Mouse (Mus musculus) c-Kit-positive CD71-positive TER-119-positive erythroid progenitor cells, embryonic 14.5 days (primary cell): ENCODE data around the gene Mrpl37.
A peak's percentile ranks its signal among the peaks of the same experiment; 100 is the strongest.

Source experiments
- DNase-seq: peaks from one replicate; pipeline ENCODE4 v3.0.0-alpha.2; 2013; ENCODE audit warnings: low spot score

Mrpl37 gene

DNA sequence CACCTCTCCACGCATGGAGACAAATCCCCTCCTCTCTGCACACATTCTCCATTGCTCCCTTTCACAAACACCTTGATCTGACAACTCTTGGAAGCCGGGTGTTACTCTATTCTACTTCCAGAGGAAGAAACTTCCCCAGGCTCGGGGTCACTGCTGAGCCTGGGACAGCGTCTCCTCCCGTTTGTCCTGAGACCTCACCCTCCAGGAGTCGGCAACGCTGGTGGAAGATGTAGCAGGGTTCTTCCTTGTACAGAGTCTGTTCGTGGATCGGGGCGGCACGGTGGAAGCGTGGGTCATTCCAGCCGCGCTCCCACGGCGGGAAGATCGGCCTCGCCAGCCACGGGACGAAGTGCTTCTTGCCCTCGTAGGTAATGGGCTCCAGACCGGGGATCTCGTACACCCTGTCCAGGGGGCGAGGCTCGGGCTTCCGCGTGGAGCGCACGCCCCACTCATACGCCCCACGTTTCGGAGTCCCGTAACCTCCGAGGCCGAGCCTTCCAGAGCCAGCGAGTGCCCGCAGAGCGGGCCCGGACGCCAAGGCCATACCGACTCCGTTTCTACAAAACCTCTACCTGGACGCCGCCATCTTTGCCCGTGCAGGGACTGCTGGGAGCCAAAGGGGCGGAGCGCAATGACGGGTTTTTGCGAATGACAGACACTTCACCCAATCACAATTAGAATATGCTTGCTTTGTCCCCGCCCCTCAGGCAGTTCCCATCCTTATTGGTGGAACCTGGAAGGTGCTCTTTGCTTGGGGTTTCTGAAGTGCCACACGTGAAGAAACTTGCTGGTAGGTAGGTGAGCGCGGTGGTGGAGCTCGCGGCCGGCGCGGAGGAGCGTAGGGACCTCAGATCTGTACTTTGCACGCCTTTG is at the start of gene Mrpl37, which contains the start of gene Cyb5rl:
Gene Mrpl37, minus strand, starts transcription at position 617 of the 873 bp plus-strand sequence.
Gene Cyb5rl, plus strand, starts transcription at position 737 of the 873 bp plus-strand sequence.
- DNase-seq = peak; percentile 98

- no peak for DNase-seq
These were observed 47.6 kb upstream of the Mrpl37 start for GRCm38 (mm10) chr4:107114278-107114677.

DNA sequence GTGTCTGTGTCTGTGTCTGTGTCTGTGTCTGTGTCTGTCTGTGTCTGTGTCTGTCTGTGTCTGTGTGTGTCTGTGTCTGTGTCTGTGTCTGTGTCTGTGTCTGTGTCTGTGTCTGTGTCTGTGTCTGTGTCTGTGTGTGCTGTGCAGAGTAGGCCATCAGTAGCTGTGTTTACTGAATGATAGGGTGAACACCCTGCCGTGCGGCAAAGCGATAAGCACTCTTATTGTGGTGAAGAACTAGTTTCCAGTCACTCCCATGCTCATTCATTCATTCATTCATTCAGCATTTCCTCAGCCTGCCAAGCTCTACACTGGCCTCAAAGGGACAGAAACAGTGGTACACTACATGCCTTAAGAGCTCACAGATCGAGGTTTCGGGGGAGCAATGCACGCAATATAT is 42.5 kb upstream of the Mrpl37 start:
- DNase-seq = peak; percentile 42

DNA sequence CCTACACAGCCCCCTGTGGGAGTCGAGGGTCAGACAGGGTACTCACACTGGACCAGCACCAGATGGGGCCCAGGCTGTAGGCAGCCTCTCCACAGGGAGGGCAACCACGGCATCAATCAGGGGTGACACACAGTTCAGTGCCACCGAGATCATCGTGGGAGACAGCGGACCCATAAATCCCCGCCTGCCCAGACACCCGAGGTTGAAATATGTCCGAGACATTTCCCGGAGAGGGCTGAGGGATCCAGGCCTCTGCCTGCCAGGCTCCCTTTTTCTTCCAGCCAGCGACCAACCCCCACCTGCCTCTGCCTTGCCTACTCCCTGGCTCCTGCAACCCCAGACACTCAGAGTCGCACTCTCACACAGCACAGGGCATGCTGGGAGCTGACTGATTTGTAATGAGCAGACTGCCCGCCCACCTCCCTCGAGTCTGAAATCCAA is 41.6 kb upstream of the Mrpl37 start:
- DNase-seq = no peak

- DNase-seq = no peak
These were observed 40.1 kb upstream of the Mrpl37 start for GRCm38 (mm10) chr4:107106777-107107176.

GRCm38 (mm10) chr4:107102220-107102619 is 35.6 kb upstream of the Mrpl37 start:
- no peak for DNase-seq

GRCm38 (mm10) chr4:107098791-107099525 is 32.3 kb upstream of the Mrpl37 start:
- no peak for DNase-seq

DNA sequence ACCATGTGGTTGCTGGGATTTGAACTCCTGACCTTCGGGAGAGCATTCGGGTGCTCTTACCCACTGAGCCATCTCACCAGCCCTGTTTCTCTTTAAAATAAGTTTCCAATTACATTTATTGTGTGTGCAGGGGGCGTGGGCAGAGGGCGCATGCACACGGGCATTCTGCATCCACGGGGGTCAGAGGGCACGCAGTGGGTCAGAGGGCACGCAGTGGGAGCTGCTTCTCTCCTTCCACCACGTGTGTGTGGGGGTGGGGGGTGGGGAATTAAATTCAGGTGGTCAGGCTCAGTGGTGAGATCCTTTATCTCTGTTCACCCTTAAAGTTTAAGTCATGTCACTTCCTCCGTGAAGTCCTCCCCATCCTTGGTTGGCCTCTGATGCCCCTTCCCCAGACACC is 31.7 kb upstream of the Mrpl37 start:
- DNase-seq = no peak

DNA sequence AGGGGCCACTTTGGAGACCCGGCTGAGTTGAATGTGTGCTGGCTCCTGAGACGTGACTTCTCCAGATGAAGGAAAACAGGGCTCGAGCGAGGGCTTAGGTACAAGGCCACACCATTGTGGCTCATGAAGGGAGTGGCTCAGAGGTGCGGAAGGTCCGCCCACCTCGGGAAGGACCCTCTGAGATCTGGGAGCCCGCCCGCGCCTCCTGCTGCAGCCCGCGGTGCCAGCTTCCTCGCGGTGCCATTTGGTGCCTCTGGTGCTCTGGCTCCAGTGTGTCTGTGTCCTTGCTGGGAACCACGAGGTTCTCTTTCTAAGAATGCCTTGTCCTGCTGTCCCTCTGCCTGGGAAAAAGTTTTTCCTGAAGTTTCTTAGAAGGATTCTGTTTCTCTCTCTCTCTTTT is 31.2 kb upstream of the Mrpl37 start:
- DNase-seq = no peak

GRCm38 (mm10) chr4:107096841-107097373 is 30.2 kb upstream of the Mrpl37 start, which contains the start of gene Cdcp2:
Gene Cdcp2, plus strand, starts transcription at chr4:107096891.
- DNase-seq = no peak

DNA sequence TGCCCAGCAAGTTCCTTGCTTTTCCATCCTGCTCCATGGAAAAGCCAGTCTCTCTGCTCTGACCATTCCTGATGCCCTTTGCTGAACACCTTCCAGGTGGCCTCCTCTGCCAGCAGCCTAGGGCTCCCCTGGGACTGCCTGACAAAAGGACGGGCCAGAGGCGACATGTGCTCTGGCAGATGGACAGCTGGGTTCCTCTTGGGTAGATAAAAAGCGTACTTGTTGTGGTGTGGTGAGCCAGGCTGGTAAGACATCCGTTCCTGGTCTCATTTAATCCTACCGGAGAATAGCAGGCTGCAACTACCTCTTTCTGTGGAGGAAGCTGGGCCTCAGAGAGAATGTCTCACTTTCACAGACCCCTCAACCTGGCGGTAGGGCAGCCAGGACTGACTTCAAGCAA is 29.4 kb upstream of the Mrpl37 start:
- DNase-seq = no peak

DNA sequence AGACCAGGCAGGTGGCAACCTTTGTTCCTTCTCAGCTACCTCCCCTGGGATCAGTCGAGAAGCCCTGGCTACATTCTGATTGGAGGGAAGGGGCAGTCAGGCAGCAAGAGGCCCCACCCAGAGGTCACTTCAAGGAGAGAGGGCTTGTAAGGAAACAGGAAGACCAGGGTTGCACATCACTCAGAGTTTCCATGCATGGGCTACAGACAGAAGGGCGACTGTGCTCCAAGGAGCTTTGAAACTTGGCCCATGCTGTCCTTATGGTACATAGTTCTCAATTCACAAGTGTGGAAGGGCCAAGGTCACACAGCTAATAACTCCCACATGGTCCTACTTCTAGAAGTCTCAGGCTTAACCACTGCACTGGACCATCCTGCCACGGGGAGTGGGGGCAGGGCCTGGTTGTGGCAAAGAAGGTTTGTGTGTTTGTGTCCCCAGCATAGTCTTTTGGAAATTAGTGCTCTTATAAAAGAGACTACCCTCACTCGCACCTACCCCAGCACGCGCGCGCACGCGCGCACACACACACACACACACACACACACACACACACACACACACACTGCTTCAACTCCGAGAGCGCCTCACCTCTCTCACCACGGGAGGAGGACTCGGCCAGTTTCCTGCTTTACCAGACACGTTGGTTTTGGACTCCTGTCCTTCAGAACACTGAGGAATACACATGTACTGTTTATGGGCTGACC is 28.0 kb upstream of the Mrpl37 start:
- DNase-seq = no peak

DNA sequence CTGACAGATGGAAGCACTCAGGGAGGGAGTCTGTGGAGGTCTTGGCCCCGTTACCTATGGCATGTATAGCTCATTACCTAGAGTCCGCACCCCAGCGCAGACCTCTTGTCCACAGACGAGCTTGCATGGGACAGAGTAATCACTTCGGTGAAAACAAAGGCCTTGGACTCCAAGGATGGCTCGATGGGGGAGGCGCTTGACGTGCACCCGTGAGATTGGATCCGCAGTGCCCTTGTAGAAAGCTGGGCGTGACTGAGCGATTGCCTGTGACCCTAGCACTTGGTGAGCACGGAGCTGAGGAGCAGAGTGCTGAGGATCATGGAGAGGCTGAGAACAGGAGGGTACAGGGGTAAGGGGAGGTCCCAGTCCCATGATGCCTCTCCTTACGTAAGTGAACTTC is 25.0 kb upstream of the Mrpl37 start:
- DNase-seq = no peak

DNA sequence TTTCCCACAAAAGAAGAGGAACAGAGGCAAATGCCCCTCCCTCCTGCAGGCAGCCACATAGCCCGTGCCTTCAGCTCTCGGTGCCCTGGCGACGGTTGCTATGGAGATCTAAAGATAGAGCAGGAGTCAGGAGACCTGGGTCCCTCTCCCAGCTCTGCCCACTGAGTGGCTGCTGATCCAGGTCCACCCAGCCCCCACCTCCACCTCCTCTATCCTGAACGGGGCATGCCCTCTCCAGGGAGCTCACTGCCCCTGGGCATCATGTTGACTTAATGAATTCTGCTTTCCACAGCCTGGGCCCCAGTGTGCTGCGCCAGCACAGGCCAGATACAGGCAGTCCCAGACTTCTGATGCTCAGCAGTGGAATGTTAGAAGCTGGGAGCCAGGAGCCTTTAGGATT is 18.2 kb upstream of the Mrpl37 start:
- DNase-seq = no peak

- no peak for DNase-seq
These were observed 17.7 kb upstream of the Mrpl37 start for GRCm38 (mm10) chr4:107084343-107084742.

DNA sequence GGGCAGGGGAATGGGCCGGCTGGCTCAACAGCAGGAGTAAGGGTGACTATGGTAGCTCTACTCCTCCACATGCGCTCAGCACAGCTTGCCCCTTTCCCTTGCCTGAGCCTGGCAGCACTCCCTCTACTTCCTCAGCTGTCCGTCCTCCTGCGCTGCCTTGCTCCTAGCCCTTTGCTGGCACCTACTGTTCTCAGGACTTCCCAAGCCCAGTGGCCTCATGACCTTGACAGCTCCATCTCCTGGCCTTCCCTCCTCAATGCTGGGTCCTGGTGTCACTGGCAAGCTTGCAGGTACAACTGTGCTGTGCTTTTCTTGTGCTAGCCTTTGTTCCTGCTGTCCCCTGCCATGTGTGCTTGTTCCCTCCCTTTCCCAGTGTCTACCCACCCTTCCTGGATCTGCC is 16.5 kb upstream of the Mrpl37 start:
- no peak for DNase-seq

GRCm38 (mm10) chr4:107082185-107082584 is 15.5 kb upstream of the Mrpl37 start:
- DNase-seq = no peak

DNA sequence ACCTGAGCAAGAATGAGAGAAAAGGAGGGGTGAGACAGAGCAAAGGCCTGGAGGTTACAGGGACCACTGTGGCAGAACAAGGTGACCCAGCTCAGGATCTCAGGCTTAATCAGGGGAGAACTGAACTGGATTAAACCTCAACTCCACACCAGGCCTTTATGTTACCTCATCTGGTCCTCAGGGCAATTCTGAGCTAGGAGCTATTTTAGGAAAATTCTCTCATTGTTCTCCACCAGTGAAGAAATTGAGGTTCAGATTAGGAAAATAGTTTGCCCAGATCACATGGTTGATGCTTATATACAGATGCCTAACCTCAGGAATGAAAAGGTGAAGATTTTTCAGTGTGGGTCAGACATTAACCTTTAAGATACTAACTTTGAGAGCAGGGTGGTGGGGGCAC is 13.0 kb upstream of the Mrpl37 start:
- DNase-seq = no peak

DNA sequence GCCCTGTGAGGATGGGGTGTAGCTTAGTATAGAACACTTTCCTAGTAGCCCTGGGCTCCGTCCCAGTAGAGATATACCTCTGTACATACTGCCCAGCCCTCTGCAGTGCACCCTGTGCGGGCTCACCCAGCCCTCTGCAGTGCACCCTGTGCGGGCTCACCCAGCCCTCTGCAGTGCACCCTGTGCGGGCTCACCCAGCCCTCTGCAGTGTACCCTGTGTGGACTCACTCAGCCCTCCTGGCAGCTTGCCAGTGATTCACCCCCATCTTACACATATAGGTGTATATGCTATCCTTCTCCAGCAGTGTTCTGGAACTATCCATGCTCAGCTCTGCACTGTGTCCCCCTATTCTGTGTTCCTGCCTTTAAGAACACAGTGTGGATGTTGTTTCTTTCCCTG is 12.2 kb upstream of the Mrpl37 start:
- no peak for DNase-seq

GRCm38 (mm10) chr4:107075456-107075855 is 8.8 kb upstream of the Mrpl37 start:
- no peak for DNase-seq

- no peak for DNase-seq
These were observed 5.7 kb upstream of the Mrpl37 start for GRCm38 (mm10) chr4:107072343-107072742.

DNA sequence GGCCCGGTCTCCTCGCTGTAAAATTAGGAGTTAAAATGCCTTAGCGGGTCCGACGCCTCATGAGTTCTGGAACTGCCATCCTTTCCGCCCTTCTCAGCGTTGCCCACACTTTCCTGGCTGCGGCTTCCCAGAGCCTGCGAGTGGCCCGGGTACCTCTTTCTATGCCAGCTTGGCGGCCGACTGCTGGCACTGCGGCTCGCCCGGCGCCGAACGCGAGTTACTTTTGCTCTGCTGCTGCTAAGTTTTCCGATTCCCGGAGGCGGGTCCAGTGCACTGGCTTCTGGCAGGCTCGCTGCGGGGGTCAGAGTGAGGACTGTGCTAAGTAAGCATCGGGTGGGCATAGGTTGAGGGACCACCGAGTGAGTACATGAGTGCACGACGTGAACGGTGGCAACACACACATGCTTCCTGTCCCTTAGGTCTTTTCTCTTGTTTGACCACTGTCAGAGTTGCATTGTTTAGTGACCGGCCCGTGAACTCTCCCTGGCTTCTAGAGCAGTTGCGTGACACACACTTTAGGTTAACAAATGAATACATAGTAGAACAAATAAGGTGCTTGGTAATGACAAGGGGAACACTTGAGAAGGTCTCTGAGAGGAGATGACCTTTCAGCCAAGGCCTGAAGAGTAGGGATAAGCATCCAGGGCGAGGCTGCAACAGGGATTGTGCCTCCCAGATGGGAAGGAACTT is 628 bp upstream of the Mrpl37 start:
- peak; percentile 22 for DNase-seq
